Mouse (Mus musculus) liver, embryonic 11.5 days (tissue): Measurements from ENCODE around the gene Zfp341. TPM values are rescaled to one million over a fixed set of nuclear protein-coding genes. Genes with fewer than 3 reads are reported as not detected.

ENCODE experiments used
- ATAC-seq: fragments of 200-750 bp; cut with Nextera tagmentation; replicated peaks from 2 replicates; pipeline ENCODE4 v1.8.0; 2017; ENCODE audit warnings: moderate number of reproducible peaks, mild to moderate bottlenecking, moderate TSS enrichment, moderate library complexity; ENCODE audit not compliant: low FRiP score
- DNase-seq: peaks from one replicate; pipeline ENCODE4 v3.0.0-alpha.2; 2017; ENCODE audit warnings: low spot score
- H3K27ac ChIP-seq: fragments of 300-500 bp; sonication (generic); 2 replicates; pipeline ENCODE4 v1.5.1; 2014; ENCODE audit warnings: mild to moderate bottlenecking, low read depth, low read length, control low read depth
- H3K27me3 ChIP-seq: fragments of 300-500 bp; sonication (generic); replicated peaks from 2 replicates; pipeline ENCODE4 v1.6.1; 2014; ENCODE audit warnings: low read length, mixed read lengths; ENCODE audit not compliant: control insufficient read depth, insufficient read depth
- H3K36me3 ChIP-seq: fragments of 300-500 bp; sonication (generic); 2 replicates; pipeline ENCODE4 v1.6.1; 2014; ENCODE audit warnings: mild to moderate bottlenecking, low read length, moderate library complexity, mixed read lengths; ENCODE audit not compliant: control insufficient read depth, insufficient read depth
- H3K4me1 ChIP-seq: fragments of 300-500 bp; sonication (generic); replicated peaks from 2 replicates; pipeline ENCODE4 v1.6.1; 2014; ENCODE audit warnings: low read length, mixed read lengths; ENCODE audit not compliant: control insufficient read depth, insufficient read depth
- H3K4me2 ChIP-seq: fragments of 300-500 bp; sonication (generic); 2 replicates; pipeline ENCODE4 v1.6.1; 2014; ENCODE audit warnings: mild to moderate bottlenecking, control low read depth, moderate library complexity
- H3K4me3 ChIP-seq: fragments of 300-500 bp; sonication (generic); 2 replicates; pipeline ENCODE4 v1.5.1; 2014; ENCODE audit warnings: low read depth, low read length, control low read depth
- H3K9ac ChIP-seq: fragments of 300-500 bp; sonication (generic); 2 replicates; pipeline ENCODE4 v1.6.1; 2014; ENCODE audit warnings: low read depth, low read length, control low read depth
- H3K9me3 ChIP-seq: fragments of 300-500 bp; sonication (generic); 2 replicates; pipeline ENCODE4 v1.6.1; 2016; ENCODE audit warnings: low read length, inconsistent platforms, mixed read lengths; ENCODE audit not compliant: control insufficient read depth
- WGBS: fragments of 180-500 bp; shearing (Covaris S2); extraction: QIAGEN DNeasy Blood & Tissue Kit; methylation state at CpG from one replicate; pipeline ENCODE4 v1.1.7; 2014; 5-methylcytosine and 5-hydroxymethylcytosine counted together
- polyA plus RNA-seq: library from polyadenylated mRNA; unstranded; fragments of >200 nt; fragmentation: Nextera tagmentation; extraction: Ambion mirVana; gene quantifications from 2 replicates; pipeline ENCODE4 v1.2.1, GENCODE M21; 2014

Gene Zfp341
- polyA plus RNA-seq, 1 experiment from 2014 or later: 1.3 TPM

DNA sequence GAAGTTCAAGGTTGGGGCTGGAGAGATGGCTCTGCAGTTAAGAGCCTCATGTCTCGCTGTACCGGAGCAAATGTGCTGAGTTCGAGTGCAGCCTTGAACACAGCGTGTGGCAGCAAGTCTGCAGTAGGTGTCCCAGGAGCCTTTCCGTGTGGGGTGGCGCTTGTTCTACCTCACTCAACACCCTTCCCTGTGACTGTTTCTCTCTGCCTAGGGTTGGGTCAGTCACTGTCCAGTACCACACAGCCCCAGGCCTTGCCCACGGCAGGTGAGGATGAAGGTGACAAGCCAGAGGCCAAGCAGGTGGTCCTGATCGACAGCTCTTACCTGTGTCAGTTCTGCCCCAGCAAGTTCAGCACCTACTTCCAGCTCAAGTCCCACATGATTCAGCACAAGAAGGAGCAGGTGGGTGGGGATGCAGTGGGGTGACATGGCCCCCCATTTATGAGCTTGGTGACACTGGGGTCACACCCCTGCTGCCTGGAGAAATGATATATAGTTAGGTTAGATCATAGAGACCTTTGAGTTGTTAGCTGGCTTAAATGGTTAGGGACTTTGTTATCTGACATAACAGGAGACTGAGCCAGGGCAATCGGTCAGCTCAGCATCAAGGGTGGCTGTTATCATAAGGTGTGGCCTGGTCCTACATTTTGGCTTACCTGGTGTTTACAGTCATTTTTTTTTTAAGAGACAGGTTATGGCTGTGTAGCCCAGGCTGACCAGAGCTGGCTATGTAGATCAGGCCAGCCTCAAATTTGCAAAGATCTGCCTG lies 21.0 kb downstream of the Zfp341 start:
- H3K9ac ChIP-seq: peak overlapping the region; percentile 39
- WGBS: 84% methylated on average over 9 of the region's 9 CpGs
- DNase-seq (no peak), ATAC-seq (peak; percentile 42)
- H3K4me1 ChIP-seq: peaks cover 23% of the 10 kb centered on the region
- H3K27me3 ChIP-seq: no peaks in the 10 kb centered on the region
- peaks cover 11% of the 10 kb centered on the region for H3K36me3 ChIP-seq
- H3K4me3 ChIP-seq: no peak overlapping the region
- peak overlapping the region; percentile 43 for H3K4me2 ChIP-seq
- peak overlapping the region; percentile 99 for H3K27ac ChIP-seq
- 0 out of 2 replicates have a peak, but pooled peaks cover 5% of the 10 kb centered on the region for H3K9me3 ChIP-seq

DNA sequence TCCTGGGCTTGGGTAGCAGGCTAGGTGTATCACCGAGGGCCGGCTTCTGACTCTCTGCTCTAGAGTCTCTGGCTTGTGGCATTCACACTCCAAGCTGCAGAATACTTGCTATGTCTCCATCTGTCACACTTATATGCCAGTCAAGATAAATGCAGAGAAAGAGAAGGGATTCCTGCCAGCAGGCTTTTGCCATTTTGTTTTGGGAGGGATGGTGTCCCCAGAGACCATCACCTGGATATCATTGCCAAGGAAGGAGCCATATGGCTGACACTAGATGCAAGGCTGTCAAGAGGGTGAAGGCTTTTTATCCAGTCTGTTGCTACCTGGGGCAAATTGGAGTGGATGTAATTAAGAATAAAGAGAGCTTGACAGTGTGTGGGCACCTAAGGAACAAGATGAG lies 22.7 kb downstream of the Zfp341 start:
- 94% methylated on average over 2 of the region's 2 CpGs for WGBS
- no peak for ATAC-seq
- H3K36me3 ChIP-seq: peaks cover 12% of the 10 kb centered on the region
- H3K27me3 ChIP-seq: no peaks in the 10 kb centered on the region
- no peak overlapping the region; the same call in 1 of the 2 replicates for H3K27ac ChIP-seq
- H3K4me3 ChIP-seq: no peak overlapping the region
- no peak overlapping the region for H3K4me2 ChIP-seq
- no peak overlapping the region for H3K9ac ChIP-seq
- H3K9me3 ChIP-seq: 0 out of 2 replicates have a peak, but pooled peaks cover 5% of the 10 kb centered on the region
- DNase-seq: no peak
- H3K4me1 ChIP-seq: peaks cover 23% of the 10 kb centered on the region

DNA sequence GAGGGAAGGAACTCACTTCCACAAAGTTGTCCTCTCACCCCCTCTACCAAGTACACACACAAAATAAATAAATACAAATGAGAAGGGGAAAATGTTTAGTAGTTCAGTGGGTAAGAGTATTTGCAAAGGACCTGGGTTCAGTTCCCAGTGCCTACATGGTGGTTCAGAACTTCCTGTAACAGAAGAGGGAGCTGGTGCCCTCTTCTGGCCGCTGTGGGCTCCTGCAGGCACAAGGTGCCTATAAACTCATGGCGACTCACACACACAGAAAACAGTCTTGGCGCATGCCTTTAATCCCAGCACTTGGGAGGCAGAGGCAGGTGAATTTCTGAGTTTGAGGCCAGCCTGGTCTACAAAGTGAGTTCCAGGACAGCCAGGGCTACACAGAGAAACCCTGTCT lies 25.4 kb downstream of the Zfp341 start:
- Histone ChIP-seq H3K4me3 (no peak overlapping the region), H3K9me3 (0 out of 2 replicates have a peak, but pooled peaks cover 5% of the 10 kb centered on the region), H3K4me1 (peaks cover 23% of the 10 kb centered on the region), H3K4me2 (no peak overlapping the region), H3K9ac (no peak overlapping the region), H3K27ac (no peak overlapping the region), H3K27me3 (no peaks in the 10 kb centered on the region), H3K36me3 (peaks cover 12% of the 10 kb centered on the region)
- WGBS: 86% methylated on average over 3 of the region's 3 CpGs
- ATAC-seq (no peak), DNase-seq (no peak)

DNA sequence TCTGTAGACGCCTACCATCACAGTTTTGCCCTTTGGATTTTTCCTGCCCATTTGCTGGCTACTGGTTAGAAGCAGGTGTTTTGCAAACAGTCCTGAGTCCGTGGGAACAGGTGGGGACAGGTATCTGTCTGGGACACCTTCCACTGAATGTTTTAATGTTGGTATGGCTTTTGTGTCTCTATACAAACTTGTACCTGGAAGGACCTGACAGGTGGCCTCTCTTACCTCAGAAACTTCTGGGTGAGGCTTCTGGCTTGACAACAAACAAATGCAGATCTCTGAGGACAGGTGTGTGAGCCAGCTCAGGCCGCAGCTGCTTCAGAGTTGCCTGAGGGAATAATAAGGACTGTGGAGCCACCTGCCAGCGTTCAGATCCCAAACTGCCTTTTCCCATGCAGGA lies 26.0 kb downstream of the Zfp341 start:
- Histone ChIP-seq H3K4me2 (no peak overlapping the region), H3K27ac (no peak overlapping the region), H3K9me3 (0 out of 2 replicates have a peak, but pooled peaks cover 5% of the 10 kb centered on the region), H3K27me3 (no peaks in the 10 kb centered on the region), H3K4me3 (no peak overlapping the region), H3K4me1 (peaks cover 18% of the 10 kb centered on the region), H3K36me3 (peaks cover 12% of the 10 kb centered on the region), H3K9ac (no peak overlapping the region)
- 87% methylated on average over 4 of the region's 4 CpGs for WGBS
- no peak for DNase-seq
- no peak for ATAC-seq

DNA sequence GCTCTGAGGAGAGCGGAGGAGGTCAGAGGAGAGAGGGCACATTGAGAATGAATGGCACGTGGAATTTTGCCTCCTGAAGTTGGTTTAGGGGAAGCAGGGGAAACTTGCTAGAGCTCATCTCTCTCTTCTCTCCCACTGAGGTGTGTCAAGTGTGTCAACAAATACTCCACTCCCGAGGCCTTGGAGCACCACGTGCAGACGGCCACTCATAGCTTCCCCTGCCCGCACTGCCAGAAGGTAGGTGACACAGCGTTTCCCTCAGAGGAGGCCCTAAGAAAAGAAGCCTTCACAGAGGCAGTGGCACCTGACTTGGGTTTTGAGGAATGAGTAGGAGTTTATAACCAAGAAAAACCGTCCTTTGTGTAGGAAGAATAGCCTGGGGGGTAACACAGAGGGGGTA lies 28.1 kb downstream of the Zfp341 start:
- 75% methylated on average over 8 of the region's 8 CpGs for WGBS
- peaks cover 6% of the 10 kb centered on the region for H3K4me1 ChIP-seq
- no peak overlapping the region for H3K4me2 ChIP-seq
- H3K9me3 ChIP-seq: 0 out of 2 replicates have a peak, but pooled peaks cover 5% of the 10 kb centered on the region
- H3K36me3 ChIP-seq: peaks cover 14% of the 10 kb centered on the region
- ATAC-seq (no peak), DNase-seq (no peak)
- H3K27ac ChIP-seq: no peak overlapping the region
- no peak overlapping the region for H3K9ac ChIP-seq
- no peak overlapping the region for H3K4me3 ChIP-seq
- no peaks in the 10 kb centered on the region for H3K27me3 ChIP-seq

DNA sequence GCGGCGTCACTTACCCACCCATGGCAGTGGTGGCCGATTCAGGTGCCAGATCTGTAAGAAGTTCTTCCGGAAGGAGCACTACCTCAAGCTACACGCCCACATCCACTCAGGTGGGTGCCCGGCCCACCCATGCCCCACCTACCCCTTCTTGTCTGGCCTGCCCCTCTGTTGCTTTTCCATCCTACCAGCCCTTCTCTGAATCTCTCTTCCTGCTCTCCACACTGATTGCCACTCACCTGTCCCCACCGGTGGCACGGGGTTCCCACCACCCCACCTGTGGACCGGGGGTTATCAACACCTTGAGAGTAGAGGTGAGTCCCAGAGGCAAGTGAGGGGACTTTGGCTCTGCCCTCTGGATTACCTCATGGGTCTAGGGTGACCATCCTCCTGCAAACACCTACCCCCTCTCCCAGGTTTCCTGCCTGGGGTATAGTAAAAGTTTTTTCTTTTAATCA lies 28.9 kb downstream of the Zfp341 start:
- H3K27me3 ChIP-seq: no peaks in the 10 kb centered on the region
- H3K4me1 ChIP-seq: peaks cover 6% of the 10 kb centered on the region
- 0 out of 2 replicates have a peak, but pooled peaks cover 5% of the 10 kb centered on the region for H3K9me3 ChIP-seq
- ATAC-seq (no peak), DNase-seq (no peak)
- no peak overlapping the region for H3K4me3 ChIP-seq
- H3K36me3 ChIP-seq: peaks cover 14% of the 10 kb centered on the region
- no peak overlapping the region for H3K27ac ChIP-seq
- no peak overlapping the region for H3K4me2 ChIP-seq
- WGBS: 87% methylated on average over 9 of the region's 9 CpGs
- no peak overlapping the region for H3K9ac ChIP-seq

DNA sequence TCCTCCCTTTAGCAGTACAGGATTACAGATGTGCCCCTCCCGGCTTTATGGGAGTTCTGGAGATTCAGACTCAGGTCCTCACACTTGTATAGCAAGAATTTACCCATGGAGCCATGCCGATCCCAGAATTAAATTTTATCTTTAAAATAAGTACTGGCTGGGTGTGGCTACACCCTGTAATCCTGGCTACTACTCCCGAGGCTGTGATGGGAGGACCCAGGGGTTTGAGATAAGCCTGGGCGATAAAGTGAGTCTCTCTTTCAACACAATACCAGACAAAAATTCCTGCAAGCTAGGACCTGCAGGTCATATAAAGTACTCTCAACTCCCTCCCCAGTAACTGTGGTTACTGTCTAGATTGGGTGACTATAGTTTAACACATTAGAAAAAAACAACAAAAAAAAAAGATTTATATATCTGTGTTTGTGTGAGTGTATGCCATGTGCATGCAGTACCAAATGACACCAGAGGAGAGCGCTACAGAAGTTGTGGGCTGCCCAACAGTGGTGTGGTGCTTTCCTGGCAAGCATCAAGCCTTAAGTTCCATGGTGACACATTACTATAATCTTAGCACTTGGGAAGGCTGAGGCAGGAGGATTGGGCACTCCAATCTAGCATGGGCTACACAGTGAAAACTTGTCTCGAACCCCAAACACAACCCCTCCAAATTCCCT lies 29.8 kb downstream of the Zfp341 start:
- ATAC-seq: no peak

DNA sequence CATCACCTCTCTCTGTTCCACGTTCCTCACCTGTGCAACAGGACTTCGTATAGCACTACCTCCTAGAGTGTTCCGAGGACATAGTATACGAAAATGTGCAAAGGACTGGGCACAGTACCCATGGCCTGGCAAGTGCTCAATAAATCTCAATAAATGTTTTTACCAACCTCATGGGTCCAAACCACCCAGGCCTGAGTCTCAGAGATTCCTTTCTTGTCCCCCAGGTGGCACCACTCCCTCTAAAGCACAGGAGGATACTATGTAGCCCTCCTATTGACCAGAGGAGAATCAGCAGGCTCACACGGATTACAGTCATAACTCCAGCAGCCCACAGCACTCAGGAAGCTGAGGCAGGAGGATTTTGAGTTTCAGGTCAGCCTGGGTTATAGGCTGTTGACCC lies 33.5 kb downstream of the Zfp341 start:
- Histone ChIP-seq H3K4me3 (no peak overlapping the region), H3K4me2 (no peak overlapping the region), H3K27me3 (no peaks in the 10 kb centered on the region), H3K36me3 (0 out of 2 replicates have a peak, but pooled peaks cover 2% of the 10 kb centered on the region), H3K27ac (no peak overlapping the region), H3K9me3 (no peaks in the 10 kb centered on the region), H3K4me1 (peaks cover 6% of the 10 kb centered on the region), H3K9ac (no peak overlapping the region)
- DNase-seq (no peak), ATAC-seq (peak; percentile 58; the same call in 1 of the 2 replicates)
- 77% methylated on average over 5 of the region's 5 CpGs for WGBS

More for the DNA sequence above, 29.8 kb downstream of the Zfp341 start:
- Histone ChIP-seq H3K4me2 (no peak overlapping the region), H3K27me3 (no peaks in the 10 kb centered on the region), H3K27ac (no peak overlapping the region), H3K4me3 (no peak overlapping the region), H3K9ac (no peak overlapping the region), H3K36me3 (peaks cover 13% of the 10 kb centered on the region), H3K9me3 (0 out of 2 replicates have a peak, but pooled peaks cover 5% of the 10 kb centered on the region), H3K4me1 (peaks cover 6% of the 10 kb centered on the region)
- no peak for DNase-seq
- 65% methylated on average over 6 of the region's 6 CpGs for WGBS
